In genomic region chr13:73482476-73482875, GRCm38 (mm10) we compare ENCODE assay signal across 27 mouse cellular contexts. TPM values are rescaled to one million over a fixed set of nuclear protein-coding genes. Genes with fewer than 3 reads are reported as not detected.
DNase-seq lines count a peak whose midpoint lies in the region; ATAC-seq lines count a peak whose summit lies in the region.
"Had no signal": no experiment of that assay in that cellular context is flagged by ENCODE, and none has a peak within 500 bp of the region (broad histone marks: within the 10 kb centered on the region; RNA-seq: fewer than 3 reads in every experiment).

No protein-coding gene starts in this region.

- no peak overlapping the region for H3K4me3 ChIP-seq in hindbrain, embryonic 10.5 days
- no peak overlapping the region for H3K4me3 ChIP-seq in hindbrain, embryonic 11.5 days (ENCODE audit: low read depth, low read length)
- H3K4me3 ChIP-seq in liver, embryonic 16.5 days (ENCODE audit: low read depth, low read length) = no peak overlapping the region
- H3K4me3 ChIP-seq: embryonic facial prominence, embryonic 10.5 days; hindbrain, embryonic 13.5 days; midbrain, embryonic 13.5 days had no signal

- H3K27ac ChIP-seq in hindbrain, embryonic 10.5 days = peak overlapping the region; percentile 45; the same call in 1 of the 2 replicates
- no peak overlapping the region for H3K27ac ChIP-seq in hindbrain, embryonic 11.5 days (ENCODE audit: low read depth, low read length)
- H3K27ac ChIP-seq in liver, embryonic 16.5 days (ENCODE audit: low read length) = peak overlapping the region; percentile 54
- H3K27ac ChIP-seq: embryonic facial prominence, embryonic 10.5 days; hindbrain, embryonic 13.5 days; midbrain, embryonic 13.5 days had no signal

- peaks cover 14% of the 10 kb centered on the region; the same call in 1 of the 2 replicates for H3K4me1 ChIP-seq in hindbrain, embryonic 10.5 days (replicated peaks)
- H3K4me1 ChIP-seq in hindbrain, embryonic 11.5 days (replicated peaks; ENCODE audit: control insufficient read depth, insufficient read depth, low read length) = no peaks in the 10 kb centered on the region
- peaks cover 70% of the 10 kb centered on the region for H3K4me1 ChIP-seq in liver, embryonic 16.5 days (ENCODE audit: control insufficient read depth, low read depth, low read length)

- no peak for ATAC-seq in hindbrain, embryonic 11.5 days (ENCODE audit: low FRiP score)
- peak; percentile 71 for ATAC-seq in CD4-positive, CD25-positive, alpha-beta regulatory T cell, adult 4 months
- no peak for ATAC-seq in liver, embryonic 16.5 days (ENCODE audit: low read depth)
- ATAC-seq in megakaryocyte, adult 5-6 weeks (ENCODE audit: poor library complexity, severe bottlenecking) = no peak
- ATAC-seq: forebrain, embryonic 16.5 days; midbrain, embryonic 13.5 days had no signal

- DNase-seq in hindbrain, embryonic 10.5 days (ENCODE audit: low spot score) = no peak
- no peak for DNase-seq in hindbrain, embryonic 11.5 days (ENCODE audit: low spot score)
- peak; percentile 43 for DNase-seq in induced T-regulatory cell, adult 2 months (ENCODE audit: low read depth)
- DNase-seq in urinary bladder, postnatal 36 days (ENCODE audit: low spot score in 2 of 2) = no peak
- DNase-seq: adrenal gland, postnatal 36 days; B cell, adult 2 months; cerebellum, adult 11-12 months; cerebellum, postnatal 10 days; gastrocnemius, postnatal 25 days; heart, postnatal 10 days; kidney, adult 8-10 months; kidney, postnatal 10 days; lung, adult 18-20 months; lung, postnatal 14 days; right cerebral cortex, postnatal 14 days; spleen, adult 18-20 months; thymus, postnatal 4 days had no signal

- peaks cover 43% of the 10 kb centered on the region for H3K36me3 ChIP-seq in hindbrain, embryonic 10.5 days
- 0 out of 2 replicates have a peak, but pooled peaks cover 2% of the 10 kb centered on the region for H3K36me3 ChIP-seq in hindbrain, embryonic 11.5 days (ENCODE audit: control insufficient read depth, insufficient read depth, low read length)
- peaks cover 38% of the 10 kb centered on the region for H3K36me3 ChIP-seq in liver, embryonic 16.5 days (ENCODE audit: control insufficient read depth, insufficient read depth)

- peaks cover 5% of the 10 kb centered on the region; the same call in 1 of the 2 replicates for H3K9me3 ChIP-seq in hindbrain, embryonic 10.5 days
- H3K9me3 ChIP-seq in hindbrain, embryonic 11.5 days (ENCODE audit: control insufficient read depth, low read length) = no peaks in the 10 kb centered on the region
- H3K9me3 ChIP-seq in liver, embryonic 16.5 days (replicated peaks; ENCODE audit: control insufficient read depth, low read length) = no peaks in the 10 kb centered on the region
- H3K9me3 ChIP-seq: midbrain, embryonic 13.5 days had no signal

- no peak overlapping the region for H3K4me2 ChIP-seq in hindbrain, embryonic 11.5 days (replicated peaks; ENCODE audit: low read depth, low read length)
- no peak overlapping the region for H3K4me2 ChIP-seq in liver, embryonic 16.5 days (ENCODE audit: low read depth, low read length)
- H3K4me2 ChIP-seq: hindbrain, embryonic 13.5 days; midbrain, embryonic 13.5 days had no signal

- 84% methylated on average over 7 of the region's 7 CpGs for WGBS in hindbrain, embryonic 10.5 days
- WGBS in hindbrain, embryonic 11.5 days = 88% methylated on average over 7 of the region's 7 CpGs
- WGBS in liver, embryonic 16.5 days (ENCODE audit: insufficient replicate concordance) = 82% methylated on average over 7 of the region's 7 CpGs

- no peaks in the 10 kb centered on the region for H3K27me3 ChIP-seq in hindbrain, embryonic 10.5 days (ENCODE audit: insufficient read depth, poor library complexity, severe bottlenecking)
- no peaks in the 10 kb centered on the region for H3K27me3 ChIP-seq in hindbrain, embryonic 11.5 days (ENCODE audit: control insufficient read depth, insufficient read depth, low read length)
- no peaks in the 10 kb centered on the region for H3K27me3 ChIP-seq in liver, embryonic 16.5 days (ENCODE audit: control insufficient read depth, insufficient read depth, low read depth, low read length)
- H3K27me3 ChIP-seq: hindbrain, embryonic 13.5 days; midbrain, embryonic 13.5 days had no signal

- no peak overlapping the region for H3K9ac ChIP-seq in hindbrain, embryonic 11.5 days (ENCODE audit: low read depth, low read length)
- H3K9ac ChIP-seq in liver, embryonic 16.5 days (ENCODE audit: low read depth, low read length) = peak overlapping the region; percentile 7; the same call in 1 of the 2 replicates
- H3K9ac ChIP-seq: hindbrain, embryonic 13.5 days; midbrain, embryonic 13.5 days had no signal

RNA-seq across cellular contexts. Expression of gene Lpcat1, which starts 15.5 kb away (rescaled TPM):
- 58.1 and 66.3 TPM in 2 replicates for polyA plus RNA-seq in hindbrain, embryonic 10.5 days (2016; fragmentation: Nextera tagmentation; extraction: Ambion mirVana)
- 51.2 and 51.5 TPM in 2 replicates for polyA plus RNA-seq in hindbrain, embryonic 11.5 days (2014; fragmentation: Nextera tagmentation; extraction: Ambion mirVana)
- 10 to 100 TPM; 29.0 to 34.0 TPM for polyA plus RNA-seq in CD4-positive, CD25-positive, alpha-beta regulatory T cell, adult 4 months (2017; shearing (Covaris generic))
- polyA plus RNA-seq in liver, embryonic 16.5 days (2015; fragmentation: Nextera tagmentation; extraction: Ambion mirVana) = 59.4 and 64.7 TPM in 2 replicates
- total RNA-seq in megakaryocyte, adult 5-6 weeks (2015) = 12.7 and 14.9 TPM in 2 replicates
- total RNA-seq in megakaryocyte, adult 5-6 weeks (2017) = 23.5 and 23.6 TPM in 2 replicates

RNA-seq across cellular contexts. Expression of gene Slc6a3, which starts 54.1 kb away (rescaled TPM):
- 0.05 and 0.10 TPM in 2 replicates for polyA plus RNA-seq in hindbrain, embryonic 10.5 days (2016; fragmentation: Nextera tagmentation; extraction: Ambion mirVana)
- polyA plus RNA-seq in hindbrain, embryonic 11.5 days (2014; fragmentation: Nextera tagmentation; extraction: Ambion mirVana) = 0.36 TPM in 1 of 2 replicates, not detected in the other
- not detected for polyA plus RNA-seq in CD4-positive, CD25-positive, alpha-beta regulatory T cell, adult 4 months (2017; shearing (Covaris generic))
- polyA plus RNA-seq in liver, embryonic 16.5 days (2015; fragmentation: Nextera tagmentation; extraction: Ambion mirVana) = 0.63 and 0.67 TPM in 2 replicates
- not detected in 2 replicates for total RNA-seq in megakaryocyte, adult 5-6 weeks (2015)
- total RNA-seq in megakaryocyte, adult 5-6 weeks (2017) = 0.07 TPM in 1 of 2 replicates, not detected in the other
- total RNA-seq: adrenal gland, postnatal 36 days; gastrocnemius, postnatal 25 days; heart, adult 8-10 months; heart, postnatal 10 days; megakaryocyte progenitor cell, adult 5-6 weeks had no signal
- polyA plus RNA-seq: embryonic facial prominence, embryonic 10.5 days; neural tube, embryonic 11.5 days had no signal
